Mouse (Mus musculus): ENCODE data around the gene Carm1.

GRCm38 (mm10) chr9:21585401-21585800 lies 38.7 kb downstream of the Carm1 start:
- TF ChIP-seq CTCF (IDR thresholded peaks at IDR 0.05; ENCODE audit: borderline replicate concordance, insufficient read depth, low read length) (no peak), POLR2A (IDR thresholded peaks at IDR 0.05; ENCODE audit: low read depth, low read length) (no peak)

Data from embryonic fibroblast, embryonic 13.5 days (primary cell).